Mouse (Mus musculus): ENCODE measurements around the gene Kpna6. TPM values are rescaled to one million over a fixed set of nuclear protein-coding genes. Genes with fewer than 3 reads are reported as not detected.

Gene Kpna6
- polyA plus RNA-seq, 1 experiment from 2014 or later: 3.7 TPM

- Histone ChIP-seq H3K36me3 (replicated peaks; ENCODE audit: insufficient read depth, low read length) (peaks cover 41% of the 10 kb centered on the region), H3K4me3 (ENCODE audit: low read depth, low read length) (peak within 1 kb of the TSS; percentile 75), H3K9ac (replicated peaks) (peak within 1 kb of the TSS; percentile 70), H3K4me2 (ENCODE audit: low read depth, low read length) (peak within 1 kb of the TSS; percentile 96), H3K4me1 (ENCODE audit: insufficient read depth) (peaks cover 19% of the 10 kb centered on the region), H3K27me3 (ENCODE audit: insufficient read depth, low read length) (no peaks in the 10 kb centered on the region), H3K9me3 (ENCODE audit: low read length) (no peaks in the 10 kb centered on the region), H3K27ac (ENCODE audit: low read depth) (peak within 1 kb of the TSS; percentile 81)
- WGBS (ENCODE audit: insufficient replicate concordance): under 1% methylated on average over 59 of the region's 60 CpGs
- peak; percentile 95 for ATAC-seq
- no peak; the same call in 1 of the 2 replicates for TF ChIP-seq EP300 (IDR thresholded peaks at IDR 0.05; ENCODE audit: low read depth)
- no peak for TF ChIP-seq CTCF (IDR thresholded peaks at IDR 0.05; ENCODE audit: low read depth)
- DNase-seq: peak; percentile 96
Measured at GRCm38 (mm10) chr4:129640638-129641467, 31.7 kb downstream of the Kpna6 start, which contains the start of gene Txlna. Gene Txlna, minus strand, starts transcription at chr4:129641065.

GRCm38 (mm10) chr4:129640101-129640637 lies 32.4 kb downstream of the Kpna6 start:
- Histone ChIP-seq H3K4me2 (ENCODE audit: low read depth, low read length) (peak overlapping the region; percentile 96), H3K27ac (ENCODE audit: low read depth) (peak overlapping the region; percentile 81), H3K4me1 (ENCODE audit: insufficient read depth) (peaks cover 19% of the 10 kb centered on the region), H3K36me3 (replicated peaks; ENCODE audit: insufficient read depth, low read length) (peaks cover 41% of the 10 kb centered on the region), H3K27me3 (ENCODE audit: insufficient read depth, low read length) (no peaks in the 10 kb centered on the region), H3K9me3 (ENCODE audit: low read length) (no peaks in the 10 kb centered on the region), H3K9ac (replicated peaks) (peak overlapping the region; percentile 70), H3K4me3 (ENCODE audit: low read depth, low read length) (peak overlapping the region; percentile 75)
- peak; percentile 41 for DNase-seq
- 4% methylated on average over 17 of the region's 17 CpGs for whole genome bisulfite sequencing (ENCODE audit: insufficient replicate concordance)
- ATAC-seq: no peak
- TF ChIP-seq CTCF (IDR thresholded peaks at IDR 0.05; ENCODE audit: low read depth) (no peak), EP300 (IDR thresholded peaks at IDR 0.05; ENCODE audit: low read depth) (no peak)

GRCm38 (mm10) chr4:129639221-129639620 lies 33.3 kb downstream of the Kpna6 start:
- TF ChIP-seq CTCF (IDR thresholded peaks at IDR 0.05; ENCODE audit: low read depth): no peak
- TF ChIP-seq EP300 (IDR thresholded peaks at IDR 0.05; ENCODE audit: low read depth): no peak
- Histone ChIP-seq H3K4me1 (ENCODE audit: insufficient read depth) (peaks cover 19% of the 10 kb centered on the region), H3K4me2 (ENCODE audit: low read depth, low read length) (peak overlapping the region; percentile 96), H3K27me3 (ENCODE audit: insufficient read depth, low read length) (no peaks in the 10 kb centered on the region), H3K27ac (ENCODE audit: low read depth) (peak overlapping the region; percentile 81; the same call in 1 of the 2 replicates), H3K4me3 (ENCODE audit: low read depth, low read length) (no peak overlapping the region), H3K36me3 (replicated peaks; ENCODE audit: insufficient read depth, low read length) (peaks cover 44% of the 10 kb centered on the region), H3K9me3 (ENCODE audit: low read length) (no peaks in the 10 kb centered on the region), H3K9ac (replicated peaks) (peak overlapping the region; percentile 38; the same call in 1 of the 2 replicates)
- DNase-seq (no peak), ATAC-seq (no peak)
- WGBS (ENCODE audit: insufficient replicate concordance): 80% methylated on average over 15 of the region's 15 CpGs

GRCm38 (mm10) chr4:129633852-129634251 lies 38.7 kb downstream of the Kpna6 start:
- TF ChIP-seq EP300 (IDR thresholded peaks at IDR 0.05; ENCODE audit: low read depth) (no peak), CTCF (IDR thresholded peaks at IDR 0.05; ENCODE audit: low read depth) (no peak)
- no peak overlapping the region for H3K27ac ChIP-seq (ENCODE audit: low read depth)
- ATAC-seq (peak; percentile 58), DNase-seq (no peak)
- no peak overlapping the region for H3K4me3 ChIP-seq (ENCODE audit: low read depth, low read length)
- no peak overlapping the region for H3K4me2 ChIP-seq (ENCODE audit: low read depth, low read length)
- WGBS (ENCODE audit: insufficient replicate concordance): 67% methylated on average over 6 of the region's 6 CpGs
- H3K9me3 ChIP-seq (ENCODE audit: low read length): no peaks in the 10 kb centered on the region
- H3K9ac ChIP-seq (replicated peaks): no peak overlapping the region
- H3K4me1 ChIP-seq (ENCODE audit: insufficient read depth): peaks cover 2% of the 10 kb centered on the region
- peaks cover 87% of the 10 kb centered on the region for H3K36me3 ChIP-seq (replicated peaks; ENCODE audit: insufficient read depth, low read length)
- no peaks in the 10 kb centered on the region for H3K27me3 ChIP-seq (ENCODE audit: insufficient read depth, low read length)

GRCm38 (mm10) chr4:129631867-129632266 lies 40.7 kb downstream of the Kpna6 start:
- Histone ChIP-seq H3K4me2 (ENCODE audit: low read depth, low read length) (no peak overlapping the region), H3K27me3 (ENCODE audit: insufficient read depth, low read length) (no peaks in the 10 kb centered on the region), H3K36me3 (replicated peaks; ENCODE audit: insufficient read depth, low read length) (peaks cover 90% of the 10 kb centered on the region), H3K9ac (replicated peaks) (no peak overlapping the region), H3K27ac (ENCODE audit: low read depth) (no peak overlapping the region), H3K4me1 (ENCODE audit: insufficient read depth) (no peaks in the 10 kb centered on the region), H3K9me3 (ENCODE audit: low read length) (no peaks in the 10 kb centered on the region), H3K4me3 (ENCODE audit: low read depth, low read length) (no peak overlapping the region)
- WGBS (ENCODE audit: insufficient replicate concordance): 92% methylated on average over 12 of the region's 12 CpGs
- TF ChIP-seq EP300 (IDR thresholded peaks at IDR 0.05; ENCODE audit: low read depth) (no peak), CTCF (IDR thresholded peaks at IDR 0.05; ENCODE audit: low read depth) (no peak)
- DNase-seq (no peak), ATAC-seq (no peak)

GRCm38 (mm10) chr4:129630944-129631343 lies 41.6 kb downstream of the Kpna6 start:
- Histone ChIP-seq H3K4me1 (ENCODE audit: insufficient read depth) (no peaks in the 10 kb centered on the region), H3K27me3 (ENCODE audit: insufficient read depth, low read length) (no peaks in the 10 kb centered on the region), H3K9me3 (ENCODE audit: low read length) (no peaks in the 10 kb centered on the region), H3K4me3 (ENCODE audit: low read depth, low read length) (no peak overlapping the region), H3K9ac (replicated peaks) (no peak overlapping the region), H3K4me2 (ENCODE audit: low read depth, low read length) (no peak overlapping the region), H3K27ac (ENCODE audit: low read depth) (no peak overlapping the region), H3K36me3 (replicated peaks; ENCODE audit: insufficient read depth, low read length) (peaks cover 85% of the 10 kb centered on the region)
- TF ChIP-seq CTCF (IDR thresholded peaks at IDR 0.05; ENCODE audit: low read depth) (no peak), EP300 (IDR thresholded peaks at IDR 0.05; ENCODE audit: low read depth) (no peak)
- 77% methylated on average over 4 of the region's 4 CpGs for WGBS (ENCODE audit: insufficient replicate concordance)
- ATAC-seq (no peak), DNase-seq (peak; percentile 41)
